Mouse (Mus musculus): ENCODE results near the gene Akirin1.

Gene Akirin1

DNA sequence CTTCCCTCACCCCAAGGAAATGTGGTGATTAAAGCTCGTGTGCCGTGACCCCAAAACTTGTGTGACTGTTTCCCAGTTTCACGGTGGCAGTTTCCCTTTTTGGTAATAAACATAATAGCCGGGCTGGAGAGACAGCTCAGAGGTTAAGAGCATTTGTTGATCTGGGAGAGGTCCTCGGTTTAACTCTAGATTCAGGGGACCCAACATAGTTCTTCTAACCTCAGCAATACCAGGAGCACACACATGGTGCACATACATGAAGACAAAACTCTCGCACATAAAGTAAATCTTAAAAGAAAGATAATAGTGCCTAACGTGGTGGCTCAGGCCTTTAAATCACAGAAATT is 31.7 kb downstream of the Akirin1 start:
- no peak for DNase-seq (ENCODE audit: low spot score)

DNA sequence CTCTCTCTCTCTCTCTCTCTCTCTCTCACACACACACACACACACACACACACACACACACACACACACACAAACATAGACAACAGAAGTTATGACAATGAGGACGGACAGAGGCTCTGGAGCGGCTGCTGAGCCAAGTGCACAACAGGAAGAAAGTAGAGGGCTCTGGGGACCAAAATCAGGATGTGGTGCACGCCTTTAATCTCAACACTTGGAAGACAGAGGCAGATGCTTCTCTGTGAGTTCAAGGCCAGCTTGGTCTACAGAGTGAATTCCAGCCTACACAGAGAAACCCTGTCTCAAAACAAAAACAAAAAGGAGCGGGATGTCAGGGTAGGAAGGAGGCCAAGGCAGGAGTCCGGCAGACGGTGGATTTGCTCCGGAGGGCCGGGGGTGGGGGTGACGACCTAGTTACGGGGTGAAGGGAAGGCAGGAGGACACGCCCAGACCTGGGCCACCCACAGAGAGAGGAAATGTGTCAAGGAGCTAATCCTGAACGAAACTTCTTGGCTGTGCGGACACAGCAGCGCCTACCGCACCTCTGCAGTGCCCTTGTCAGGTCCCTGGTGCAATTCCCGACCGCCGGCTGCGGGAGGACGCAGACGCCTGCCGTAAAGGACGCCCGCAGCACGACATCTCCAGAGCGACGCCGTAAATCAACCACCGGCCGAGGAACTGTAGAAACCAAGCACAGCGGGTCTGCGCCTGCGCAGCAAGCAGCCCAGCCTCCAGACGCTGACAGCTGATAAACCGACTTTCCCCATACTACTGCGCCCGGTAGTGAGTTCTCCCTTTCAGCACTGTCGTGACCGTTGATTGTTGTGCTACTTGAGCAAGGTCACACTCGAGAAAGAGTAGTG is 32.3 kb downstream of the Akirin1 start, which contains the start of gene Ndufs5:
TSS of gene Ndufs5 (minus strand) at position 629 of the 860 bp plus-strand sequence.
- peak; percentile 96 for DNase-seq (ENCODE audit: low spot score)

DNA sequence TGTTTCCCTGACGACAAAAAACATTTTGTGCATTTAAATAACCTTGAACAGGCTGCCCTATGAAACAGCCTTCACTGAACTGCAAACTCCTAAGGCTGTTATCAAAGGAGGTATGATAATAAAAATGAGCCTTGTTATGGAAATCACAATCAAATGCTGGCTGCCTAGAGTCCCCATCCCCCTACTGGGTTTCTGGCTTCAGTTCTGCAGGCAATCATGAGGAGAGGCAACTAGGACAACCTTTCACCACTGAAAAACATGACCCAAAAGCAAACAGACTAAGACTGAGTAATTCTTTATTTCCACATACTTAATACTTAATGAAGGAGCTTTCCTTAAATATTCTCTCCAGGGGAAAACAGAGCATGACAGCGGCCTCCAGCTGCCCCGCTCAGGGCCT is 37.7 kb downstream of the Akirin1 start:
- DNase-seq (ENCODE audit: low spot score) = no peak

DNA sequence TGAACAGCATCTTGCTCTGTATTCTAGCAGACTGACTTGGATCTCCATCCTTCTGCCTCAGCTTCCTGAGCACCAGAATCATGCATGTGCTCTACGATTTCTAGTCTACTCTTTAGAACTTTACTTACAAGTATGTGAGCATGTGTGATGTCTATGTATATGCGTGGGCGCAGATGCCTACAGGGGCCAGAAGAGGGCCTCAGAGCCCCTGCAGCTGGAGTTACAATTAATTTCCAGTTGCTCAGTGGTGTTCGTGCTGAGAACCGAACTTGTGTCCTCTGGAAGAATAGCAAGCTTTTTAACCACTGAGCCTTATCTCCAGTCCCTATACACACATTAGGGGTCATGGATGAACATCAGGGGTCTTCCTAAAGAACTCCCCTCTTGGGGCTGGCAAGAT is 42.8 kb downstream of the Akirin1 start:
- no peak for DNase-seq (ENCODE audit: low spot score)

DNA sequence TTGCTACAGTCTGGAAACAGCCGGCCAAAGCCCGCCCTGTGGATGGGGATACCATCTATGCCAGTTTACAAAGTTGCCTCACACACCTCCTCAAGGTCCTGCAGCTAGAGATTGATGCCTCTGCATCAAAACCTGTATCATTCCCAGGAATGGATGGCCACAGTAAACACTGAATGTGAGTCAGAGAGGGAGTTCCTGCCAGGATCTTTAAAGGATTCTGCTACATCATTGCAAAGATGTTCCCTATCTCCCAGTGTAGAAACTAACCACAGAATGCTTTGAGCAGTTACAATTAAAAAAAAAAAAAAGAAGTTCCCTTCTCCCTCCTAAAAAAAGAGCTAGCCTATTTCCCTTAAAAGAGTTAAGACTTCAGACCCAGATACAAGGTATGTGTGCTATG is 44.8 kb downstream of the Akirin1 start:
- peak; percentile 71 for DNase-seq (ENCODE audit: low spot score)

DNA sequence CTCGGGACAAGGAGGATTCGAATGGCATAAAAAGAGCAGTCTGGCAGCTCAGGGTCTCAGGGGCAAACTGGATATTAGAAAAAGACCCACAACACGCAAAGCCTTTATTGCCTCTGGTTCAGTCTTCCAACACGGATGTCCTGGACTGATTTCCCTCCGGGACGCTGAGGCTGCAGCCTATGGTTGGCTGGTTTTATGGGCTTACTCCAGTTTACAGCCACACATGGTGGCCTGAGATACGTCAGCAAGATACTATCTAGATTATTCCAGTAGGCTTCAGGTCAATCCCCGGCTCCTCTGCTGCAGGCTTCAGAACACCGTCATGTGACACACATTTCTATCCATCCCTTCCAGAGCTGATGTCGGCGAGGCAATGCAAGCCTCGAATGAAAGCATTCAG is 56.8 kb downstream of the Akirin1 start:
- no peak for DNase-seq (ENCODE audit: low spot score)

DNA sequence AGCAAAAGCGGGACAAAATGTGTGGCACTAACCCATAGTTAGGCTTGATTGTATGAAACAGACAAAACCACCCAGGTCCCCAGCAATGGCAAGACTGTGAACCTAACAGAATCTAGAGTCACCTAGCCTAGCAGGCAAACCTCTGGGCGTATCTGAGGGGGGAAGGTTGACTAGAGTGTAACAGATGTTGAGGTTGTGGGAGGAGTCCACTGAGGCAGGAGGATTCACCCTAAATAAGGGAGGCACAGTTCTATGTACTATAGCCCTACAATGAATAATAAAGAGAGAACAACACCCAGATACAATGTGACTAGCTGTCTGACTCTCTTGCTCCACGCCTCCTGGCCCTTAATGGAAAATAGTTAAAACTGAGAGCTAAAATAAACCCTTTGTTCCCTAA is 58.1 kb downstream of the Akirin1 start:
- peak; percentile 68 for DNase-seq (ENCODE audit: low spot score)

DNA sequence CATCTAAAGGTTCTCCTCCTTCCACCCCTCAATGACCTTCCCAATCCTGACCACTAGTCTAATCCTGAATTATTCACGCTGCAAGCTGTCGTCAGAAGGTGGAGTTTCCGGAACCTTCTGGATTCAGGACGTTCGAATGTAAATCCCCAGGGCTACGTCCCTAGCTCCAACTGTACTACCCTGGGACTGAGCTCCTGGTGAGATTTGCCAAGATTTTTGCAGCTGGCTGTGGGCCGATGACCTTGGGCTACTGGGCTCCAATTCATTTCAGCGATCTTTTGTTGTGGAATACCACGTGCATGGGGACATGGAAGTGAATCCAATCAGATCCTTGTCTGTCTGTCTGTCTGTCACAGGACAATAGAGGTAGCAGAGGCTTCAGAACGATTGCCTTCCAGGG is 59.8 kb downstream of the Akirin1 start:
- DNase-seq (ENCODE audit: low spot score) = peak; percentile 48

DNA sequence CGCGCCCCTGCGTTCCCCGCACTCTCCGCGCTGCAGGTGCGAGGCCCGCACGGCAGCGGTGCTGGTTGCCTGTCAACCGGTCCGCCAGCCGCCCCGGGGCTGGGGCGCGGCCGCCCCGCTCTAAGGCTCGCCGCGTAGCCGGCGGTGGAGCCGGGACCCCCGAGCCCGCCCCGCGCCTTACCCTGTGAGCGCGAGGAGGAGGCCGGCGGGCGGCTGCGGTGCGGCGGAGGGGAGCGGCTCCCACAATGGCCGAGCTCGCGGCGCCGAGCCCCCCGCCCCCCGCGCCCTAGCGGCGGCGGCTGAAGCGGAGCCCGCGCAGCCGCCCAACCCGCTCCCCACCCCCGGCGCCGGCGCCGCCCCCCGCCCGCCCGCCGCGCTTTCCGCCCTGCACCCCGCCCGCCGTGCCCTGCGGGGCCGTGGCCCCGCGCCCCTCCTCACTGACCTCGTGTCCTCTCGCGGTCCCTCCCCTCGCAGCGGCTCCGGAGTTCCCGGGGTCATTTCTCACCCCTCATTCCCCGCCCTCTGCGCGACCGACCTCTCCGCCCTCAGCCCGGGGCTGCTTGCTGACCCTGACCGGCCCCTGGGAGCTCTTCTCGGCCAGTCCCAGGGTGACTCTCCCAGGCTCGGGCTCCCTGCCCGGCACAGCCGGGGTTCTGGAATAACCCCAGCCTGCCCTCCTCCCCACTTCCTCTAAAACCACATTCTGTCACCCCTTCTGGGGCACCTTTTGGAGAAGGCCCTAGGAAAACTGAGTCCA is 62.9 kb downstream of the Akirin1 start:
- DNase-seq (ENCODE audit: low spot score) = peak; percentile 35

DNA sequence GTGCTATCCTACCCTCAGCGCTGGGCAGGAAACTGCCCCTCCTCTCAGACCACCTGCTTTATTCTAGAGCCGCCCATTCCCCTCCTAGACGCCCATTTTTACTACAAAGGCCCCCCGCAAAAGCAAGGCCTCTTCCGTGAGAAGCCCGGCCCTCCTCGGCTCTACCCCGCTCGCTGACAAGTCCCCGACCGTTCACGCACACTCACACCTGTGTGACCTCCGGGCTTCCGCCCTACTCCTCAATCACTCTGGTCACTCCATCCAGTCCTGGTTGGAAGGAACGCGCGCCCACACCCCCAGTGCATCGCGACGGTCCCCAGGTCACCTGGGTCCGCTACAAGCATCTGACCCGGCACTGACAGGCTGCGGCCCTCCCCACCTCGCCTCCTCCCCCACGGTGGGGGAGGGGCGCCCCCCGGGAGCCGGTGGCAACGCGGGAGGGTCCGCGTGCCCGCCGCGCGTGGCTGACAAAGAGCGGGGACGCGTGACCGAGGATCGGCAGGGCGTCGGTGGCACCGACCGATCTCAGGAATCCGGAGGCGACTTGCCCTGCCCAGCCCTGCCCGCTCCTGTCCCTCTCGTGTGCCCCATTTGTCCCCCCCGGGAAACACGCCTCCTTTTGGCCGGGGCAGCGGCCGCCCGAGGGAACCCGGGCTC is 63.6 kb downstream of the Akirin1 start:
- DNase-seq (ENCODE audit: low spot score) = peak; percentile 24

DNA sequence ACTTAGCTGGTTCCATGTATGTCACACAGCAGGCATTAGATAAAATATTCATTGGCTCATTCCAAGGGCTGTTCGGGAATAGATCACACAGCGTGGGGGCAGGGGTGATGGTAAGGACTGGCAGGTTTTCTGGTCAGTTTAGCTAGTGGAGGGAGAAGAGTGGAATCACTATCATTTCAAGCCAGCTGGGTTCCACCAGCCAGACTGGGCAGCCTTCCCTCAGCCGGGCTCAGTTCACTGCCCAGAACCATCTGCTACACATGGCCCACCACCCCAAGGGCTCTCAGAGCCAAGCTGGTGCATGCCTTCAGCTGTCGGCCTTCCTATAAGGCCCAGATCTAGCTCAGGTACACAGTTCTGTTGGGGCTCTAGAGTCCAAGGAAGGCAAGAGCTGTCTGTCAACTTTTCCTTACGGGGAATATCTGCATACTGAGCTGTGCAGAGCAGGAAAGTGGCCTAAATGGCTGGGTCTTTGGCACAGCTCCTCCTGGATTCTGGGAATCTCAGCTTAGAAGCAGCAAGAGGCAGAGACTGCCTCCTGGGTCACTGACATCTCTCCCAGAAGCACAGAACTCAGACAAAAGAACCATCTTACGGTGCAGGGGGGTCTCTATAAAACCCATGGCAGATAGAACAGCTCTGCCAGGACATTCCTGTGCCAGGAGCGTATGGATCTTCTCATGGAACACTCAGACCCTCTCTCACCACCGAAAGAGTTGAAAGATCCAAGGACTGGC is 64.5 kb downstream of the Akirin1 start:
- DNase-seq (ENCODE audit: low spot score) = no peak

DNA sequence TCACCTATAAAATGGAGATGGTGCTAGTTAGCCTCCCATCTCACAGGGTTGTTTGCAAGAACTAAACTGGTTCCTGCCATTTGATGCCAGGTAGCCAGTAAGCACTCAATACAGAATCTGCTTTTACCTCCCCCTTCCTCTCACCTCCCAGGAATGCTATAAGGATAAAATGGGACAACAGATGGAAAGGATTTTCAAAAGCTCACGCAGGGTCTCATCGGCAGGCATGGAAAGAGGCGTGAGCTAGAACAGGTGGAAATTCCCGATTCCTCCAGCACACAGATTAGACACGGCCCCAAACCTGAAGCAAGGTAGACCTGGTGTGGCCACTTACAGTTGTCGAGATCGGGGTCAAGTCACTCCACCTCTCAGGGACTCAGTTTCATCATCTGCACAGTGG is 65.1 kb downstream of the Akirin1 start:
- DNase-seq (ENCODE audit: low spot score) = no peak
